Comparison of ENCODE assay signal across 12 mouse cellular contexts in the genomic region with DNA sequence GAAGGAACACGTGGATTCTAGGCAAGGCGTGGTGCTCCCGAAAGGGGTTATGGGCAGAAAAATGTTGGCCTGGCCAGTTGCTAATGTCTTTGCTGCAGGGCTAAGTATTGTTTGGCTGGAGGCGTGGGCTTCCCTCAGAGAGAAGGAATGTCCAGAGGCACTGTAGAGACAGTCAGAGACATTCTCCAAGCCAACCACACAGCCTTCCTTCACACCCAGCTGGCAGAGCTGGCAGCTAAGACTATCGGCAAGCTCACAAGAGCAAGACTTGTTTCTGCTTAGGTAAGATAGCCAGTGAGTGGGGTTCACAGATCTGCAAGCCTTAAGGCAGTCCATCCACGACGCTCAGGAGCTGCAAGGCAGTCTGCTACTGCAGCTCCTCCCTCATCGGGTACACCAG. TPM values are rescaled to one million over a fixed set of nuclear protein-coding genes. Genes with fewer than 3 reads are reported as not detected.
A peak's percentile ranks its signal among the peaks of the same experiment; 100 is the strongest.
DNase-seq lines count a peak whose midpoint lies in the region; ATAC-seq lines count a peak whose summit lies in the region.
"Had no signal": no experiment of that assay in that cellular context is flagged by ENCODE, and none has a peak within 500 bp of the region (broad histone marks: within the 10 kb centered on the region; RNA-seq: fewer than 3 reads in every experiment).

No protein-coding gene starts in this region.

- no peaks in the 10 kb centered on the region for H3K27me3 ChIP-seq in heart, embryonic 13.5 days (replicated peaks)
- H3K27me3 ChIP-seq in embryonic facial prominence, embryonic 13.5 days: no peaks in the 10 kb centered on the region
- no peaks in the 10 kb centered on the region for H3K27me3 ChIP-seq in liver, embryonic 13.5 days

- H3K9ac ChIP-seq in heart, embryonic 13.5 days: 0 out of 2 replicates have a peak overlapping the region, but pooled peaks have one; percentile 7
- no peak overlapping the region for H3K9ac ChIP-seq in embryonic facial prominence, embryonic 13.5 days
- H3K9ac ChIP-seq in liver, embryonic 13.5 days: peak overlapping the region; percentile 68

- WGBS in heart, embryonic 13.5 days: 70% methylated on average over 8 of the region's 8 CpGs
- WGBS in embryonic facial prominence, embryonic 13.5 days: 49% methylated on average over 8 of the region's 8 CpGs
- 44% methylated on average over 8 of the region's 8 CpGs for WGBS in liver, embryonic 13.5 days (ENCODE audit: insufficient replicate concordance)

- no peak overlapping the region for H3K4me3 ChIP-seq in heart, embryonic 13.5 days
- no peak overlapping the region for H3K4me3 ChIP-seq in embryonic facial prominence, embryonic 13.5 days
- H3K4me3 ChIP-seq in liver, embryonic 13.5 days (replicated peaks): peak overlapping the region; percentile 23; the same call in 1 of the 2 replicates
- H3K4me3 ChIP-seq: layer of hippocampus, adult 2 months had no signal

- no peak overlapping the region for H3K4me2 ChIP-seq in heart, embryonic 13.5 days
- H3K4me2 ChIP-seq in embryonic facial prominence, embryonic 13.5 days: no peak overlapping the region
- H3K4me2 ChIP-seq in liver, embryonic 13.5 days: peak overlapping the region; percentile 87

- DNase-seq in heart, adult 8-10 months (ENCODE audit: low spot score): no peak
- peak; percentile 36 for DNase-seq in NIH3T3 (ENCODE audit: low read depth)
- peak; percentile 72 for DNase-seq in liver, embryonic 13.5 days
- no peak for DNase-seq in cerebellum, adult 11-12 months
- DNase-seq in cerebellum, postnatal 36 days: no peak

- no peak for ATAC-seq in heart, embryonic 13.5 days (ENCODE audit: extremely low read depth, insufficient number of reproducible peaks, low FRiP score, low TSS enrichment)
- ATAC-seq in embryonic facial prominence, embryonic 13.5 days (ENCODE audit: insufficient number of reproducible peaks, insufficient read depth, low FRiP score, low TSS enrichment, low read depth): no peak
- ATAC-seq in liver, embryonic 13.5 days (ENCODE audit: low read depth): peak; percentile 79
- ATAC-seq: intestine, postnatal 0 days had no signal

- no peaks in the 10 kb centered on the region for H3K9me3 ChIP-seq in heart, embryonic 13.5 days
- no peaks in the 10 kb centered on the region for H3K9me3 ChIP-seq in embryonic facial prominence, embryonic 13.5 days
- H3K9me3 ChIP-seq in liver, embryonic 13.5 days (replicated peaks): no peaks in the 10 kb centered on the region

- H3K36me3 ChIP-seq in heart, embryonic 13.5 days: peaks cover 31% of the 10 kb centered on the region
- H3K36me3 ChIP-seq in embryonic facial prominence, embryonic 13.5 days: peaks cover 39% of the 10 kb centered on the region
- peaks cover 22% of the 10 kb centered on the region for H3K36me3 ChIP-seq in liver, embryonic 13.5 days

- peak overlapping the region; percentile 41 for H3K27ac ChIP-seq in heart, embryonic 13.5 days (replicated peaks)
- peak overlapping the region; percentile 66 for H3K27ac ChIP-seq in embryonic facial prominence, embryonic 13.5 days
- peak overlapping the region; percentile 98 for H3K27ac ChIP-seq in liver, embryonic 13.5 days
- H3K27ac ChIP-seq: layer of hippocampus, adult 2 months had no signal

- H3K4me1 ChIP-seq in heart, embryonic 13.5 days: peaks cover 88% of the 10 kb centered on the region
- peaks cover 47% of the 10 kb centered on the region for H3K4me1 ChIP-seq in embryonic facial prominence, embryonic 13.5 days
- H3K4me1 ChIP-seq in liver, embryonic 13.5 days (replicated peaks): peaks cover 100% of the 10 kb centered on the region

RNA-seq across cellular contexts. Expression of gene Ssh1, which starts 16.4 kb away (rescaled TPM):
- polyA plus RNA-seq in heart, embryonic 13.5 days (2015; fragmentation: Nextera tagmentation; extraction: Ambion mirVana): 12.4 and 13.5 TPM in 2 replicates
- total RNA-seq in heart, adult 8-10 months (2022): 10 to 100 TPM; 12.3 to 16.8 (median 13.4) TPM
- 14.2 and 18.8 TPM in 2 replicates for polyA plus RNA-seq in embryonic facial prominence, embryonic 13.5 days (2015; fragmentation: Nextera tagmentation; extraction: Ambion mirVana)
- polyA plus RNA-seq in liver, embryonic 13.5 days (2015; fragmentation: Nextera tagmentation; extraction: Ambion mirVana): 5.4 and 6.0 TPM in 2 replicates

RNA-seq across cellular contexts. Expression of gene Dao, which starts 26.2 kb away (rescaled TPM):
- polyA plus RNA-seq in heart, embryonic 13.5 days (2015; fragmentation: Nextera tagmentation; extraction: Ambion mirVana): not detected in 2 replicates
- total RNA-seq in heart, adult 8-10 months (2022): not detected
- polyA plus RNA-seq in embryonic facial prominence, embryonic 13.5 days (2015; fragmentation: Nextera tagmentation; extraction: Ambion mirVana): not detected in 2 replicates
- polyA plus RNA-seq in liver, embryonic 13.5 days (2015; fragmentation: Nextera tagmentation; extraction: Ambion mirVana): not detected in 2 replicates
- total RNA-seq: gastrocnemius, adult 8-10 months; layer of hippocampus, adult 2 months; liver, adult 2 months had no signal
- polyA plus RNA-seq: embryonic facial prominence, embryonic 11.5 days; liver, adult 2 months had no signal

Comparison
In these comparisons a context has a peak if more than half of its experiments do, and no peak if none do; other contexts are left out.
1. H3K27ac ChIP-seq: peak in every context shown above with its lines; median percentile 98 in liver, embryonic 13.5 days; 66 in embryonic facial prominence, embryonic 13.5 days; 41 in heart, embryonic 13.5 days.
2. DNase-seq: peak in NIH3T3 (single experiment) and liver, embryonic 13.5 days (single experiment); none in heart, adult 8-10 months (single experiment), cerebellum, adult 11-12 months (single experiment) and cerebellum, postnatal 36 days (0 of 2).